Mouse (Mus musculus) layer of hippocampus, adult 8-10 months (tissue): ENCODE data around the gene Schip1. TPM values are rescaled to one million over a fixed set of nuclear protein-coding genes. Genes with fewer than 3 reads are reported as not detected.

Experiments
- DNase-seq, 2 experiments: peaks; one replicate each; pipeline ENCODE4 v3.0.0; 2022; ENCODE audit warnings: low spot score in 2 of 2
- total RNA-seq, 4 experiments: library from RNA; stranded (reverse); gene quantifications; 2 replicates each; pipeline ENCODE4 v1.2.4; 2022

The Schip1 gene
- total RNA-seq, 4 experiments from 2014 or later: 220 to 285 (median 244) TPM

GRCm38 (mm10) chr3:68469643-68470042, 405.0 kb downstream of the Schip1 start:
- DNase-seq: no peak

DNA sequence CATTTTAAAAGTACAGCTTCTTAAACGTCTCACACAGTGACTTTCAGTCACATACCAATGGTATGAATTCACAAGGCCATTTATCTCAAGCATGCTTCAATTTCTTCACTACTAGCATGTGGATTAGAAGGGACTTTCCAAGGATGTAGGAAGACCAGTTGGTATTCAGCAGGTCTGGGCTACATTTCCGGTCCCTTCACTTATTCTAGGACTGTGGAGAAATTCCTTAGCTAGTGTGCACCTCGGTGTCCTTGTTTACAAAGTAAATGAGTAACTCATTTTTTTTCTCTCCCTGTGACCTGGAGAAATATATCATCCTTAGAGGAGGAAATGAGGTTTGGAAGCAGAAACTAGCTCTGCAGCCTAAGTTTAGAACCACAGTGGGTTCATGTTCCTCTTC, 405.5 kb downstream of the Schip1 start:
- no peak for DNase-seq

- DNase-seq: no peak
Observed at GRCm38 (mm10) chr3:68470622-68471021, 406.0 kb downstream of the Schip1 start.

DNA sequence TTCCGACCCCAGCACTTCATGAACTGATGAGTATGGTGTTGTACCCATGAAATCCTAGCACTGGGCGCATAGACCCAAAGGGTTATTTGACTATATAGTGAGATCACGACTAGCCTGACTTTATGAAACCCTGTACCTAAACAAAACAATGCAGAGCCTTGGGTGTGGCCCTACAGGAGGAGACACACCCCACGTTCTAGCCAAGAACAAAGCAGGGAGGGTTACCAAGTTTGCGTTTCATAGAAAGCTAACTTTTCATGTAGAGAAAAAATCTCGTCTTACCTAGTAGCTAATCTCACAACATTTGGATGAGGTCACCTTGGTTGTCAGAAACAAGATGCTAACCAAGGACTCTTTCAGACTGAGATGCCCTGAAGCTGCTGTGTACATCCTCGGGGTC, 411.7 kb downstream of the Schip1 start:
- no peak for DNase-seq

DNA sequence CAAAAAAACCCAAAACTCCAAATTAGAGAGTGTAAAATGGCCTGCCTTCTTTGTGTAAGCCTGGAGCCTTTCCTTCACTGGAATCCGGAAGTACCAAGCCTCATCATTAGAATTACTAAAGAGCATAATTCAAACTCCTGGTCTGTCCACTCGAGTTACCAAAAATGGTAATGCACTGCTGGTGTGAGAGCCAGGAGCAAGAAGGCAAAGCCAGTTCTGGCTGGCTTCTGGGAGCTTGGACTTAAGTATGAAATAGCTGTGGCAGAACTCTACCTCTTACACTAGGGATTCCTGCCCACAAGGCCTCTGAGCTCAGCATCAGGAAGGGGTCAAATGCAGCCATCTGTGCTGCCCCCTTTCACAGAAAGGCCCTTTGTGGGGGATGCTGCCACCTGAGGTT, 412.9 kb downstream of the Schip1 start:
- DNase-seq: no peak

GRCm38 (mm10) chr3:68479266-68479665, 414.7 kb downstream of the Schip1 start:
- DNase-seq: peak in 1 of 2 experiments; percentile 31

DNA sequence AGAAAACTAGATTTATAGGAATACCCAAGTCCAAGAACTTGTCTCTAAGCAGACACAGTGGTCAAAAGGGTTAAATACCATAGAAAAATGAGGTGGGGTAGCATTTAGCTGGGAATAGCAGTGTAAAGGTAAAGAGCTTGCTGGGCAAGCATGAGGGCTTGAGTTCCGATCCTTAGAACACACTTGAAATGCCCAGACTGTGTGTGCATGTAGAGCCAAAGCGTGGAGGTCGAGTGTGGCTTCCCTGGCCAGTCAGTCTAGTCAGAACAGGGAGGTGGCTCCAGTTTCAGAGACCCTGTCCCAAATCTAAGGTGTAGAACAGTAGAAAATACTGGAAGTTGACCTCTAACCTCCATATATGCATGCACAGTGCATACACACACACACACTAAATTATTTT, 418.9 kb downstream of the Schip1 start:
- DNase-seq: no peak

GRCm38 (mm10) chr3:68484021-68484420, 419.4 kb downstream of the Schip1 start:
- no peak for DNase-seq

- no peak for DNase-seq
Observed at GRCm38 (mm10) chr3:68484561-68484960, 420.0 kb downstream of the Schip1 start.

GRCm38 (mm10) chr3:68487621-68488020, 423.0 kb downstream of the Schip1 start:
- no peak for DNase-seq

GRCm38 (mm10) chr3:68488316-68488715, 423.7 kb downstream of the Schip1 start:
- DNase-seq: no peak

GRCm38 (mm10) chr3:68491516-68491915, 426.9 kb downstream of the Schip1 start:
- DNase-seq: no peak

DNA sequence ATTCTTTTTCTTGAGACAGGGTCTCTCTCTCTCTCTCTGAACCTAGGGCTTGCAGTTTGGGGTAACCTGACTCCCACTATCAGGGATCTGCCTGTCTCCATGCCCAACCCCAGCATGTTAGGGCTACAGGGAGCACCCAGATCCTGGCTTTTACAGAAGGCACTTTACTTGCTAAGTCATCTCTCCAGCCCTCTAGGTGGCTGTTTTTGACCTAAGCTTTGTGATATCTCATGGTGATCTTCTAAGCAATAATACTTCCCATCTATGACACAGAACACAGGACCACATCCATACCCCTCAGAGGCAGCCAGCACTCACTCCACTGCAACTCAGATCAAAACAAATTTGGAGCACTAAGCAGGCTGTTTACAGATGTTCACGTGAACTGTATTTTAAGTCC, 427.5 kb downstream of the Schip1 start:
- DNase-seq: no peak

DNA sequence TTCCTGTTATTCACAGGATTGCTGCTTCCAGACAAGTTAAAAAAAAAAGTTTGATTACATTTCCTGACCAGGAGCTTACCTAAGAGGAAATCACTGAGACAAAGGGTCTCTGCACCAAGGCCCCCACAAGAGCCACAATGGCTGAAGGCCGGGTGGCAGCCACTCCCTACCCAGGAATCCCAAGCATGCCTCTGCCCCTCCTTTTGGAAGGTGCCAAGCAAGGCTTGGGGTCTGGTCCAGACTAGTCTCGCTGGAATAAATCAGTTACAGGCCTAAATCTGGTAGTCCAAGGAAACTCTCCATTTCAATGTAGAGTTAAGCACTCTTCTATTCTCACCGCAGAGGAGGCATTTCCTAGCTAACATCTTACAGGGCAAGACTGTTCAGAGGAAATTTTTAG, 427.9 kb downstream of the Schip1 start:
- DNase-seq: no peak

DNA sequence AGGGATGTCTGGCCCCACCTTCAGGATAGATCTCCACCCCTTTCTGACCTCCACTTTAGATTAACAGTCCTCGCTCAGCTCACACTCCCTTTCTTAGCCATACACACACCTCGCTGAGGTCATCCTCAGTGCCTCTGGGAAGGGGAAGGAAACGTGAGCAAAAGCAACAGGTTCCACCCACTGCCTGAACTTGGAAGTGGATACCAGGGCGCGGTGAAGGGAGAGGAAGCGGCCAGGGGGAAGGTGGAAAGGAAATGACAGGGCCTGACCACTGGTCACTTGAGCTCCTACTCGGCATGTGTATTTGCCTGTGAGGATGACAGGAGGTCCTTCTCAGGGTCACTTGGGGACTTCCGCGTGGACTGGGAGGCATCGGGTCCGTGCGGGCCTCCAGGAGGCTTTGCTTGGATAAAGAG, 428.6 kb downstream of the Schip1 start:
- peak in 1 of 2 experiments; percentile 23 for DNase-seq

DNA sequence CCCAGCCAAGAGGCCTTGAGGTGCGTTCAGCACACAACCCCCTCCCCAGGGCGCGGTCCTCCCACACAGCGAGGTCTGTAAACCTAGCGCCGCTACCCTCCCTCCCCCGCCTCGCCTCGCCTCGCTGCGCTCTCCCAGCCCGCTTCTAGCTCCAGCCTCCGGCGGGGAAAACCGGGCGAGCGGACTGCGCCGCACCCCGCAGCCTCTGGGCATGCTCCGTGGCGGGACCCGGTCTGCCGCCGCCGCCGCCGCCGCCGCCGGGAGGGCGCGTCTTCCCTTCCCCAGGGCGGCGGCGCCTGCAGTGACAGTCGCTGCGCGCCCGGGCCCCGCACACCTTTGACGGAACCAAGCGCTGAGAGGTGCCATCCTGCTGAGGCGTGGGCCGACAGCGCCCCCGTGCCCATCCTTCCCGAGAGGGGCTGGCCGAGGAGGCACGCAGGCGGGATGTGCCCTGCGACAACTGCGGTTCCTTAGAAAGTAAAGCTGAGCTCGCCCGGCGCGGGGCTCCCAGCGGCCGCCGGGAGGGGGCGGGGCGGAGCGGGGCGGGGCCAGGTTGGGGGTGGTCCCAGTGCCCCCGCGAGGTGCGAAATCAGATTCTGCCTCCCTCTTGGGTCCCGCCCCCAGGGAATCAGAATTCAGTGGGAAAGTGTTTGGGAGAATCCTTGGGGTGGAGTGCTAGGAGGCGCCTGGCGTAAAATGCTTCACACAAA, 429.1 kb downstream of the Schip1 start:
- peak; percentile 63 to 73 for DNase-seq

- DNase-seq: peak in 1 of 2 experiments; percentile 25
Observed at GRCm38 (mm10) chr3:68494296-68495095, 429.9 kb downstream of the Schip1 start.

- DNase-seq: peak; percentile 51 to 58
Observed at GRCm38 (mm10) chr3:68495096-68495735, 430.6 kb downstream of the Schip1 start.

GRCm38 (mm10) chr3:68495736-68496242, 431.2 kb downstream of the Schip1 start:
- no peak for DNase-seq

- no peak for DNase-seq
Observed at GRCm38 (mm10) chr3:68496513-68496912, 431.9 kb downstream of the Schip1 start.

GRCm38 (mm10) chr3:68499532-68500152, 435.0 kb downstream of the Schip1 start:
- peak in 1 of 2 experiments; percentile 0 for DNase-seq
